Mouse (Mus musculus): Measurements from ENCODE around the gene Fam169a. TPM values are rescaled to one million over a fixed set of nuclear protein-coding genes. Genes with fewer than 3 reads are reported as not detected.
"Not testable (repeated sequence)": the region's sequence is repeated elsewhere in the genome, so short reads cannot be mapped to it uniquely, and the experiment has no call there.

The Fam169a gene
- 0.05 TPM in 1 of 2 replicates, not detected in the other for total RNA-seq (2015)
- total RNA-seq (2017): 0.20 and 0.29 TPM in 2 replicates

GRCm38 (mm10) chr13:97066649-97067550 is at the start of gene Fam169a:
TSS of gene Fam169a (plus strand) at chr13:97067286.
- ATAC-seq (ENCODE audit: poor library complexity, severe bottlenecking): no peak

- ATAC-seq (ENCODE audit: poor library complexity, severe bottlenecking): no peak
Observed at GRCm38 (mm10) chr13:97017711-97018110, 49.4 kb upstream of the Fam169a start.

GRCm38 (mm10) chr13:97020122-97020521 is 47.0 kb upstream of the Fam169a start:
- ATAC-seq (ENCODE audit: poor library complexity, severe bottlenecking): no peak

GRCm38 (mm10) chr13:97021906-97022305 is 45.2 kb upstream of the Fam169a start:
- ATAC-seq (ENCODE audit: poor library complexity, severe bottlenecking): no peak

GRCm38 (mm10) chr13:97030075-97030474 is 37.0 kb upstream of the Fam169a start:
- ATAC-seq (ENCODE audit: poor library complexity, severe bottlenecking): no peak

- ATAC-seq (ENCODE audit: poor library complexity, severe bottlenecking): no peak
Observed at GRCm38 (mm10) chr13:97034262-97034661, 32.8 kb upstream of the Fam169a start, which contains the start of gene 1700029F12Rik. TSS of gene 1700029F12Rik (minus strand) at chr13:97034362.

GRCm38 (mm10) chr13:97051158-97051557 is 15.9 kb upstream of the Fam169a start:
- no peak for ATAC-seq (ENCODE audit: poor library complexity, severe bottlenecking)

- peak; percentile 57; the same call in 1 of the 2 replicates for ATAC-seq (ENCODE audit: poor library complexity, severe bottlenecking)
Observed at GRCm38 (mm10) chr13:97052667-97053066, 14.4 kb upstream of the Fam169a start.

GRCm38 (mm10) chr13:97053844-97054243 is 13.2 kb upstream of the Fam169a start:
- no peak for ATAC-seq (ENCODE audit: poor library complexity, severe bottlenecking)

GRCm38 (mm10) chr13:97057817-97058216 is 9.3 kb upstream of the Fam169a start:
- ATAC-seq (ENCODE audit: poor library complexity, severe bottlenecking): no peak

- no peak for ATAC-seq (ENCODE audit: poor library complexity, severe bottlenecking)
Observed at GRCm38 (mm10) chr13:97059746-97060145, 7.3 kb upstream of the Fam169a start.

GRCm38 (mm10) chr13:97060331-97060730 is 6.8 kb upstream of the Fam169a start:
- no peak for ATAC-seq (ENCODE audit: poor library complexity, severe bottlenecking)

- no peak for ATAC-seq (ENCODE audit: poor library complexity, severe bottlenecking)
Observed at GRCm38 (mm10) chr13:97062151-97062550, 4.9 kb upstream of the Fam169a start.

GRCm38 (mm10) chr13:97063431-97063830 is 3.7 kb upstream of the Fam169a start:
- ATAC-seq (ENCODE audit: poor library complexity, severe bottlenecking): no peak

GRCm38 (mm10) chr13:97064413-97064812 is 2.7 kb upstream of the Fam169a start:
- ATAC-seq (ENCODE audit: poor library complexity, severe bottlenecking): no peak

GRCm38 (mm10) chr13:97064844-97065621 is 2.1 kb upstream of the Fam169a start:
- ATAC-seq (ENCODE audit: poor library complexity, severe bottlenecking): not testable (repeated sequence)

- ATAC-seq (ENCODE audit: poor library complexity, severe bottlenecking): no peak
Observed at GRCm38 (mm10) chr13:97067691-97068090, 605 bp downstream of the Fam169a start.

GRCm38 (mm10) chr13:97068151-97068550 is 1.1 kb downstream of the Fam169a start:
- ATAC-seq (ENCODE audit: poor library complexity, severe bottlenecking): no peak

- no peak for ATAC-seq (ENCODE audit: poor library complexity, severe bottlenecking)
Observed at GRCm38 (mm10) chr13:97070931-97071625, 4.0 kb downstream of the Fam169a start.

GRCm38 (mm10) chr13:97071626-97072241 is 4.6 kb downstream of the Fam169a start:
- no peak for ATAC-seq (ENCODE audit: poor library complexity, severe bottlenecking)

All from megakaryocyte, adult 5-6 weeks (primary cell).